Mouse (Mus musculus) mesoderm, embryonic 11.5 days (tissue): Measurements from ENCODE around the gene Nav2.

ENCODE experiments used
- DNase-seq: peaks from one replicate; pipeline ENCODE4 v3.0.0-alpha.2; 2012; ENCODE audit warnings: low read depth, low spot score

Nav2 gene

DNA sequence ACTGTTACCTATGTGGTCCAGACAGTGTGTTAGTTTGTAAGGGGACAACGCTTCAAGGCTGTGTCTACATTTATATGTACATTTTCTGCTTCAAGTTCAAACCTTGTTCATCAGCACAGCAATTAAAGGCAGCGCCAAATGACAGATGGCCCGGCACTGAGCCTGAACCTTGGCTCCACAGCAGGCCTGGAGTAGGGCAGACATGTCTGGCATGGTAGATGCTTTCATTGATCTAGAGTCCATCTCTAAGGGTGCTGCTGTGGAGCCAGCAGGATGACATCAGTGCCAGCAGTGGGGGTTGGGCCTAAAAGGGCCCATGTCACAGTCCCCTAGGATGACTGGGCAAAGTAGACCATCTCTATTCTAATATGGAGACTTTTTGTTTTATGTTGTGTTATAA, 186.0 kb downstream of the Nav2 start:
- no peak for DNase-seq

DNA sequence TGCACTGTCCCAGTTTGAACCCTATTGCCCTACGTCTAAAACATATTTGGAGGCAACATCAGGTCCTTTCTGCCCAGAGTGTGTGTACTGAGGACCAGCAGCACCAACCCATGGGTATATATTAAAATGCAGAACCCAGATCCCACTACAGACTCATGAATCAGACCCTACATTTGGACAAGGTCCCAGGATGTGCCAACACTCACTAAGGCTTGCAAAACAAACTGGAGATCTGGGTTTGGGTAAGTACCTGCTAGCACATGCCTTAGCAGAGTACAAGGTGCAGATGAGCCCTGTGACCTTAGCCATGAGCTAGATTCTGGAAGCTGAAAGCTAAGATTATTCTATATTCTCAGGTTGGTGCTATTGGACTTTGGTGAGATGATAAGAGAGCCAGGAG, 192.8 kb downstream of the Nav2 start:
- no peak for DNase-seq

DNA sequence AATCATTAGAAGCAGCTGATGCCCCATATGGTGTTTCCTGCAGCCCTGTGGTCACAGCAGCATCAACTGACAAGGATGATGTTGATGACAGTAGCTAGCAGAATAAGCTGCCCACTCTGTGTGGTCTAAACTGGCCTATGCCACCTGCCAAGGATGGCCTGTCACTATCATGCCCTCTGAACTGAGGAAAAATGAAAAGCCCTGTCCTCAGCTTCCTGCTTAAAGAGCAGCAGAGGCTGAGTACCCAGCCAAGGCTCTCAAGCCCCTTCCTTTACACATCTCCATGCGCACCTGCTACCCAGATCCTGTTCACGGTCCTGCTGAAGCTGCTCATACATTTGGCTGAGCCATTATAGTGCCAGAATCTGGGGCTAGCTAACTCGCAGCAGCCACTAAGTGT, 193.7 kb downstream of the Nav2 start:
- DNase-seq = no peak

DNA sequence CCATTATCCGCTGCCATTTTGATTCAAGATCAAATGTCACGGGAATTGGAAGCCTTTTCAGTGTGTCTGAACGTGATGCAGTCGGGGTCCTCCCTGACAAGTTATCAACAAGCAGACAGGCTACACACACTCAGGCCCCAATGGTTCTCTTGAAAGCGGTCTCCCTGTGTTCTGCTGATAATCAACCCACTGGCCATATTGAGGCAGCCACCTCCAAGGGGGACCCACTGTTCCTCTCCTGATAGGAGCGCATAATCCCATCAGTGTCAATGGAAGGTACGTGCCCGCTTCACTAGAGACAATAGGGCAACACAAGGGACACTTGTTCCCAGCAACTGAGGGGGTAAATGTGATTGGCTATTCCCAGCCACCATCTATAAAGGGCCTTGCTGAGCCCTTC, 195.9 kb downstream of the Nav2 start:
- DNase-seq = peak; percentile 58

DNA sequence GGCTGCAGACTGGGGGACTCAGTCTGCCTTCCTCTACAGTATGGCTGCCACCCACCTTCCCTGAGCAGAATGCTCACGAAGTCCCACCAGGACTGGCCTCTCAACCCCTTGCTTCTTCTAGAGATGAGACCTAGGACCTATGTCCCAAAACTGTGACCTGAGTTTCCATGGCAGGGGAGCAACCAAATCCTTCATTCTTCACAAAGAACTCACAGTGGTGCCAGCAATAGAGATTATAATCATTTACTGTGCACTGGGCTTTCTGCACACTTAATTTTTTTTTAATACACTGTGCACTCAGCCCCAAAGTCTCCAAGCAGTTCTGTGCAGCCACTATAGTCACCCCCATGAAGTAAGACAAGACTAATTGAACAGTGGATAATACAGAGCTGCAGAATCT, 196.3 kb downstream of the Nav2 start:
- DNase-seq = no peak

DNA sequence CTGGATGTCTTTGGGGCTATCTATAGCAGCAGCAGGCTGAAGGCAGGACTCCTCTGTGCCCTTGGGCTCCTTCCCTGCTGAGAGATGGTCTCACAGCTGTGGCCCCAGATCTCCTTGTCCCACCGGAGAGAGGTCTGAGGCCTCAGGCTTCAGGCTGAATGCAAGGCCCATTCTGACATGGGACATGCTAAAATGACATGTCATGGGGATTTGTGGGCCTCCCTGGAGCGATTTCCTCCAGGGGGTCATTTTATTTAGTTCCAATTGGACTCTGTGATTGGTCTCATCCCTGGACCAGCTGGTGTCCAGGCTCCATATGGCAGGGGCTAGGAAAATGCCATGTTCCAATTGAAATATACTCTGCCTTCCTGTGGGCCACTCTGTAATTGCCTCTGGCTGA, 197.0 kb downstream of the Nav2 start:
- peak; percentile 66 for DNase-seq

DNA sequence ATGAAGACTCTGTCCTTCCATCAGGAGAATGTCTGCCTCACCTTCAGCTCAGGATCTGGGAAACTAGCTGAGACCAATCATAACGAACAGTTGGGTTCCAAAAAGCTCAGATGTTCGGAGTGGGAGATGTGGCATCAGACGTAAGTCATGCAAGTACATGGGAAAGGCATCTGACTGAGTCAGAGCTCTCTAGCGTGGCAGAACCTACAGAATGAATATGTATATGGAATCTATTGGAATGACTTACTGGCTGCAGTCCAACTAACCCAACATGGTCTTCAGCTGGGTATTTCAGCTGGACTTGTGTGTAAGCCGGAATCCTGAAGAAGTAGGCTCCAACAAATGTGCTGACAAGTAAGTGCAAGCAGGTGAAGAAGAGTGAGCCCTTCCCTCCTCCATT, 199.6 kb downstream of the Nav2 start:
- no peak for DNase-seq

DNA sequence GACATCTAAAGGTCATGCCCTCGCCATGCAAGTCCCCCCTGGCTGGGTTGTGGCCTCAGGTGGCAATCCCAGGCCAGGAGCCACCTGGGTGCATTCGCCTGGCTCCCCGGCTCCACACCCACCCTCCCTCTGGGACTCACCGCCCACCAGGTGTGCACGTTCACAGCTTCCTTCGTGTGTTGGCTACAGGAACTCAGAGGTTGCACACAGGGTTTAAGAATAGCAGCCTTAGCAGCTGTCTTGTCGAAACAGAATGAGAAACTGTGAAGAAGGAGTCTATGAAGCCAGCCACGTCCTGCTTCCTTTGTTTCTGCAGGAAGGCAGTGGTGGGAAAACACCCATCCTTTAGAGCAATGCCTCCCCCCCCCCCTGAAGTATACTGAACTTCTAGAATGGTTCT, 210.5 kb downstream of the Nav2 start:
- no peak for DNase-seq

DNA sequence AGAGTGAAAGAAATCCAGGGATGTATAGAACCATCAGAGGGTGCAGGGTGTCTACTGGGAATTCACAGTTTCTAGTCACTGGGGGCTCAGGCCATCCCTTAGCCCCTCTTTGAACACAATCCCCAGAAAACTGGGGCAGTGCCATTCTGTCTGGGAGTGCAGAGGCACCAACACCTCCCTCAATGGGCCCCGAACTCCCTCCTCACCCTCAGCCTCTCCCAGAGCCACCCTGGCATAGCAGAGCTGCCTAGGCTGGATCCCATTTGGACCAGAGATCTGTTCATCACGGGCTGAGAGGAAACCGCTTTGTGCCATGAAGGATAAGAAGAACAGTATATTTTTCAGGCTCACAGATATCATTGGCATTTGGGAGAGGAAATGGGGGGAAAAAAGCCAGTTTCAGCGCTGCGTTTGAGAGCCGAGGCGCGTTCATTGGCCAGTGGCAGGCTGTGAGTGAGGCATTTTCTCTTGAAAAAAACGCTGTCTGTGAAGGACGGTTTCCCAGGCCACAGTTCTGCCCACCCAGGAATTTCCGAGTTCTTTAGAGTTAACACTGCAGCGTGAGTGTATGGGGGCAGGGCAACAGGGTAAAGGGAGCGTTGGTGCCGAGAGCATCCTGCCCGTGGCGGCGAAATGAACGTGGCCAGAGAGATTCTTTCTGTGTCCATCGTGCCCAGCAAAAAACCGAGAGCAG, 211.4 kb downstream of the Nav2 start:
- peak; percentile 79 for DNase-seq

DNA sequence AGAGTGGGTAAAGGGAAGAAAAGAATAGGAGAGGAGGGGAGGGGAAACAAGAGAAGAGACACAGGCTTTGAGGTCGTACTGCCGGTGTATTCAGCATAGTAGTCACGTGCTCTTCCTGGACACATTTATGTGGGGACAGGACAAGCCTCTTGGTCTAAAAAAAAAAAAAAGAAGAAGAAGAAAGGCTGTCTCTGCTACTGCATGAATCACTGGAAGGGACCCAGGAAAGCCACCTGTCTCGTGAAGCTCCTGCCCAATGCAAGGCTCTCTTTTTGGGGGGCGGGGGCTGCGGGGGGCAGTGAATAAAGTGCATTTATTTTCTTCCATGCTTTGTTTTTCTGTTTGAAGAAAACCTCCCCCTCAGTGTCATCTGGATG, 212.0 kb downstream of the Nav2 start:
- DNase-seq = no peak

DNA sequence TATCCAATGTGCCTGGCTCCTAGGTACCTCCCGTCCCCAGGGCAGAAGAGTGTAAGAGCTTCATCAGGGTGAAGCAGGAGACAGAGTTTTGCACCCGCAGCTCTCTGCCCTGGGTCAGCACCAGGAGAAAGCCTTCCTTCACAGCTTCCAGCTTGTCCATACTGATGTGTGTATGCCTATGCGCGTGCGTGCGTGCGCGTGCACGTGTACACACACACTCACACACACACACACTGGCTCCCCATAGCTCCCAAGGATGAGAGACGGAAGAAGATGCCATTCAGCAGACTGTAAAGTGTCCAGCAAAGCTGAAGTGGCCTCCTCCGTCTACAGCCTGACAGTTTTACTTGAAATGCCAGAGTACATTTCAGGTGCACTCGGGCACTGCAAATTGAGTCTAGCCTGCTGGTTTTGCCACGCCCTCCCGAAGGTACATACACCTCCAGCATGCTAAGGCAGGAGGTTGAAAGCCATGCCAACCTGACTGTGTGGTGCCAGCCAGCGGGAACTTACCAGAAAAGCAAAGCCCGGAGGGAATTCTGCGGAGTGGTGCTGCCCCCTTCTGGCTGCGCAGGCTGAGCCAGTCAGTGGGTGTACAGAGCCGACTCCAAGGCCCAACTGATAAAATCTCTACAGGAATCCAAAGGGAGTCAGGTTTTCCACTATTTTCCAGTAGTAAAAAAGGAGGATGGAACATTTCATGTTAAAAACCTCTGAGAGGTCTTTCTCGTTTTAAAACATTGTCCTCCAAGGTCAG, 212.6 kb downstream of the Nav2 start:
- DNase-seq = peak; percentile 83

DNA sequence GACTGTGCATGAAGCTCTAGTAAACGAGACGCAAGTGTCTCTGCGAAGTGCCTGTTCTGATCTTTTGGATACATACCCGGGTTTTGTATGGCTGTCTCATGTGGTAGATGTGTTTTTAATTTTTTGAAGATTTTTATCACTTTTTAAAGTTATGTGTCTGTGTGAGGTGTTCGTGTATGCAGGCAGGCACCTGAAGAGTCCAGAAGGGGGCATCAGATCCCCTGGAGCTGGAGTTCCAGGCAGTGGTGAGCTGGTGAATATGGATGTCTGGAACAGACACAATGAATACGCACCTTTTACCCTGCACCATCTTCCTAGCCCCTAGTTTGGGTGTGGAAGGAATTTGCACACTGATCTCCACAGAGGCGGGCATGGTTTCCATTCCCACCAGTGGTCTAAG, 214.0 kb downstream of the Nav2 start:
- DNase-seq = no peak

DNA sequence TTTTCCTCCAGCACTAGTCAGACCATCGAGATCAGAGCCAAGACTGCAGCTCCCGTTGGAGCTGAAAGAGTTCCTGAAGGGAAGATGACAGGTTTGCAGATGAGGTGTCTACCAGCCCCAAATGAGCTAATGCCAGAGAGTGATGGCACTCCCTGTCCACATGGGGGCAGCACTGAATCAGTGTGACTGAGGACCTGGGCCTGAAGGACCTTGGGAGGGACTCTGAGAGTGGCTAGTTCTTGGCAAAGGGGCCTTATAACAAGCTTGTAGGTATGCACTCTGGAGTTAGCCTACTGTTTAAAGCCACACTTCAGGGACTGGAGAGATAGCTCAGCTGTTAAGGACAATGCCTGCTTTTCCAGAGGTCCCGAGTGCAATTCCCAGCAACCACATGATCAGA, 217.0 kb downstream of the Nav2 start:
- DNase-seq = peak; percentile 65

DNA sequence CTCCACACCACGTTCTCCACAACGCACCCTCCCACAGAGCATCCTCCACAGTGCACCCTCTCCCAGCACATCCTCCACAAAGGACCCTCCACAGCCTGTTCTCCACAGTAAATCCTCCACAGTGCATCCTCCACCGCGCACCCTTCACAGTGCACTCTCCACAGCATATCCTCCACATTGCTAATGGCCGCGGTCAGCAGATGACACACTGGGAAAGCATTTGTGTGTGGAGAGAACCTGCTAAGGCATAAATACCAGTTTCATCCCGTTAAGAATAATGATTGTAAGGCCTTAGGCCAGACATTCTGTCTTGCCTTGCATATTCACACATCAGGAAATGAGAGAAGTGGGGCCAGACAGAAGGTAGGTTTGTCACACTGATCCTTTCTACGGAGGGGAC, 219.7 kb downstream of the Nav2 start:
- DNase-seq = no peak

DNA sequence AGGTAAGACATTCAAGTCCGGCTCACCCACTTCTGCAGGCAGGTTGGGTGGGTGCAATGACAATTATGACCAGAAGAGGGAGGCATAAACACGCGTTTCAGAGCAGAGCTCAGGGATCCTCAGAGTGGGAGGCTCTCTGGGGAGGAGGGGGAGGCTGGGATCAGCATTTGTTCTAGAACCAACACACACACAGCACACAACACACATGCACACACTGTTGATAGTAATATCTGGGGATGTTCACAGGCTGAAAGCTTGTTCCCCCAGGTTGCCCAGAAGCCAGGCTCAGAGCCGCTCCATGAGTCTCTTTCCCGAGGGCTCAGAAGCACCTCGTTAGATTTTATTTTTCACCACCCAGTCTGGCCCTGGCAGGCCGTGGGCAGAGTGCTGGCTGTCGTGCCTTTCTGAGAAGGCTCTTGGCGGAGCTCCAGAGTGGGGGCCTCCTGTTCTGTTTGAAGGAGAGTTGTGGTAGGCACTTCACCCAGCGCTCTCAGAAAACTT, 224.4 kb downstream of the Nav2 start:
- peak; percentile 74 for DNase-seq

DNA sequence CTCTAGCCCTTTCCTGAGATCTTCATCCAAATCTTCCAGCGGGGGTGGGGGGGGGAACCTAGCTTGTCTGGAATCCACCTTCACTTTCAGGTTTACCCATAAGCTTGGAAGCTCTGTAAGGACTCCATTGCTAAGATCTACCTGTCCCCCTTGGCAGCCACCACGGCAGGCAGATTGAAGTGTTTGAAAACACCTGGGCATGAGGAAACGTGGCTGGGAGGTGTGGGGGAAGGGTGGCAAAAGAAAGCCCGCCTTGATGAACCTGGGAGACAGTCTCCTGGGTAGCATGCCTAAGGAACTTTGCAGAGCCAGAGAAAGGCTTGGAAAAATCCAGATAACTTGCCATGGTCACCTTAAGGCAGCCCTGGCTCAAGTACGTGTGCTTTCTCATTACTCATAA, 225.9 kb downstream of the Nav2 start:
- DNase-seq = no peak

DNA sequence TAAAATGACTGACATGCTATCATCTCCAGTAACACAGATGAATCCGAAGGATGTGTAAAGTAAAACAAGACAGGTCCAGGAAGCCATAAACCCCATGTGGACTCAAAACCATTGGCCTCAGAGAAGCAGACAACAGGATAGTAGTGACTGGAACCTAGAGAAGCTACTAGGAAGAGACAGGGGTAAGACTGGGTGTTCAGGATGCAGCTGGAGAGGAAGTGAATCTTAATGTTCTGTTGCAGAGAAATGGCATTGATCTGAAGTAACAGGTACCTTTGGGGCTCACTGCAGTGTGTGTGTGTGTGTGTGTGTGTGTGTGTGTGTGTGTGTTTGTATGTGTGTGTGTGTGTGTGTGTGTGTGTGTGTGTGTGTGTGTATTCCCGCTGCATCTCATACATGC, 231.2 kb downstream of the Nav2 start:
- DNase-seq = no peak

DNA sequence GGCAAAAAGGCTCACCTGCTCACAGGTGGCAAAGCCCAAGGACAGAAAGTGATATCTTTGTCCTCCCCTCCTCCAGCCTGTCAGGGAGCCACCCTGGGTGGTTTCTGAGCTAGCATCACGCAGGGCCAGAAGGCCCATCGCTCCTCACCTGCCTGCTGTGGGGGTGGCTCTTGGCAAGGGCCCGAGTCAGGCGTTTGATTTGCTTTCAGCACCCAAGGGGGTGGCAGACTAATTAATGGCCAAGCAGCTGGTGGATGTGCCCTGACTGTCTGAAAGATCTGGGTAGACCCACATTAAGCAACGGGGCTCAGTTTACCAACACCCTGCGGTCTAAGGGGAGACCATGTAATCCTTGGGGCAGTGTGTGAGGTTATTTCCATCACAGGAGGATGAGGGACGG, 235.4 kb downstream of the Nav2 start:
- no peak for DNase-seq

DNA sequence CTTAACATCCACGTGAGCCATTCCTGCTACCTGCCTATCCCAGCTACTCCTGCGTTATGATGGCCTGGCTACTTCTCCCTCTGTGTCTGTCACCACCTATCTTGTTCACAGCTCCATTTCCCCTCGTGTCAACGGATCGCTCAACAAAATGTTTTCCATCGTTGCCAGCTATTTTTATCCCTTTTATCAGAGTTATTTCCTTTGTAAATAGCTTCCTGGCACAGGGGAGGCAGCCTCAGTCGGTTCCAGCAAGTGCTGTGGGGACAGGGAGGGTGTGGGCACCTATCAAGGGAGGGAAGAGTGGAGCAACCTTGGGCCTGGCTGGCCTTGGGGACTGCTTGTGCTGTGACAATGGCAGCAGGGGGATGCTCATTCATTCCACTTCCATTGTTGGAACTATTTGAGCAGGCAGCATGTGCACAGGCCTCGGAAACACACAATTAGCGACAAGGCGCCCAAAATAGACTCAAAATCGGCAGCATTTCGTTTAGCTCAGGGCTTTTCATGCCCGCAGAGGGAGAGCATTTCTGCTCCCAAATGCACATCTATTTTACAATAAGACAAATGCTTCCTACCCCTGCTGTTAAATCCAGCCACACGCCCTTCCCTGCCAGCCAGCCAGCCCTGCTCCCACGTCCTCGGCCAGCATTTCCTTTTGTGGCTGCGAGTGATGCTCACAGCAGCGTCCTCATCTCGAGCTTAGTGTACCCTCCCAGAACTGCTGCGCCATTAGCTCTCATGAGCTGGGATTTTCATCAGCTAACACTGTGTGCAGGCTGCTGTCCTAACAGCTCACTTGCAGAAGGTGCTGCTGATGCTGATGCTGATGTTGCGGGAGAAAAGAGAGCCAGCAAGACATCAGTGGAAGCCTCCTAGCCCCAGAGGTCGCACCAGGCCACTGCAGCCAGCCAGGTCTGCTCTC, 237.5 kb downstream of the Nav2 start:
- no peak for DNase-seq

DNA sequence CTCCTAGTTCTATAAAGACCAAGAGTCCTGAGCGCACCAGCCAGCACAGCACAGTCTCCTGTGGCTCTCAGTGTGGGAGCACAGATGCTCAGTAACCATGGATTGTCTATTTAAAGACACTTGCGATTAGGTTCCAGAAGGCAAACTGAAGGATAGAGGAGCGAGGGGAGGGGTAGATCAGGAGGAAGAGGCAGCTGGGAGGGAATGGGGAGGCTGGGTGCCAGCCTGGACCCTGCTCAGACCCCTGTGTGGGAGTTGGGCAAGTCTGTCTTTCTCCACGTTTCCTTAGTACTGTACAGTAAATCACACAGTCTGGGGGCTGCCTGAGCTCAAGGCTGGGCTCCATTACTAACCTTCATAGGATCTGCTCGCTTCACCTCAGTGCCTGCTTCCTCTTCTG, 243.8 kb downstream of the Nav2 start:
- no peak for DNase-seq

DNA sequence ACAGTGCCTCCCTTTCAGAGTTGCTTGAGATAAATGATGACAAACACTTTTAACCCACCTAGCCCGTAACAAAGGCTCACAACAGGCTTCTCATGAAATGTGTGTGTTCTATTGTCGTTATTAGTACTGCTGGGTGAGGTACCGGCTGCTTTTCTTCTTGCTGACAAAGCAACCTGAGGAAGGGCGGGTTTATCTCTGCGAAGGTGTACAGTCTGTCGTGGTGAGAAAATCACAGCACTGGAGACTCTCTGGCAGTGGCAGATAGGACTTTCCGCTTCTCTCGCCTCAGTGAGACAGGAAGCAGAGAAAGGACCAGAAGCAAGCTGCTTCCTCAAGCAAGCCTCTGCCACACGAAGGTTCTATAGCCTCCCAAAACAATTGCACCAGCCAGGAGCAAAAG, 244.2 kb downstream of the Nav2 start:
- DNase-seq = no peak

DNA sequence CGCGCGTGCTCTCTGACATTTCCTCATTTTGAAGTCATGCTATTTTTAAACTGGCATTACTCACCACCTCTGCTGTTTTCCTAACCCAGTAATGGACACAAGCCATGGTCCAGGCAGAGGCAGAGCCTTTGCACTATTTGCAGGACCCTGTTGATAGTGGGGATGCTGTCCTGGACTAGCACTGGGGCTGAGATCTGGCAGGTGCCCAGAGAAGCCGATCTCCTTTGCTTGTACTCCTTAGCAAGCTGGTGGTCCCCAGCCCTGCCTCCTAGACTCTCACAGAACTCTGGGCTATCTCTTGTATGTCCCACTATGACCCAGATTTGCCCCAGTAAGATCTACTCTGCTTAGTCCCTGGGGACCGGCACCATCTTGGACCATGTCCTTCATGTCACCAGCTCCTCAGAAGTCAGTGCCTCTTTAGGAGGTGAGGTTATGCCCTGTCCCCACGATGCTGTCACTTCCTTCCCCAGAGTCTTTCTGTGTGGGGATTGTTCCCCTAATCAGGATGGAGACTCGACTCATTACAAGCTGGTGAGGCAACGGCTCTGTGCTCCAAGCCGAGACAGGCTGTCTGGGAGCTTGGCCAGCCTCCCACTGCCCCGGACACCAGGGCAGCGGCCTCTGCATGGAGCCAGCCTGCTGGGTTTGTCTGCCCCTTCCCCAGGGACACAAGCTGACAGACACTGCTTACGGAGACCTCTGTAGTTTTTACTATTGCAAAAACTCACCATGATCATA, 250.3 kb downstream of the Nav2 start:
- no peak for DNase-seq
